Mouse (Mus musculus): ENCODE results near the gene Gm10100. TPM values are rescaled to one million over a fixed set of nuclear protein-coding genes. Genes with fewer than 3 reads are reported as not detected.
"Not testable (repeated sequence)": the region's sequence is repeated elsewhere in the genome, so short reads cannot be mapped to it uniquely, and the experiment has no call there.

Gm10100 gene
- not detected in 2 replicates for polyA plus RNA-seq (2015; fragmentation: Nextera tagmentation; extraction: Ambion mirVana)

- no peak within 1 kb of the TSS for H3K9ac ChIP-seq
- no peak within 1 kb of the TSS for H3K27ac ChIP-seq (replicated peaks)
- no peaks in the 10 kb centered on the region for H3K36me3 ChIP-seq
- no peaks in the 10 kb centered on the region for H3K9me3 ChIP-seq
- no peak within 1 kb of the TSS for H3K4me3 ChIP-seq
- no peaks in the 10 kb centered on the region for H3K4me1 ChIP-seq (replicated peaks)
- H3K27me3 ChIP-seq = no peaks in the 10 kb centered on the region
- no peak for ATAC-seq (ENCODE audit: low FRiP score, low read depth)
- no peak within 1 kb of the TSS for H3K4me2 ChIP-seq
- 36% methylated on average over 3 of the region's 3 CpGs for WGBS
Observed at GRCm38 (mm10) chr10:77726186-77726585, at the start of gene Gm10100. TSS of gene Gm10100 (plus strand) at chr10:77726486.

GRCm38 (mm10) chr10:77677562-77677961, 48.7 kb upstream of the Gm10100 start:
- Histone ChIP-seq H3K27ac (replicated peaks) (no peak overlapping the region), H3K4me3 (peak overlapping the region; percentile 32), H3K9me3 (no peaks in the 10 kb centered on the region), H3K4me2 (peak overlapping the region; percentile 77), H3K27me3 (peaks cover 40% of the 10 kb centered on the region), H3K9ac (peak overlapping the region; percentile 21; the same call in 1 of the 2 replicates), H3K36me3 (no peaks in the 10 kb centered on the region), H3K4me1 (replicated peaks) (peaks cover 11% of the 10 kb centered on the region)
- 1% methylated on average over 35 of the region's 35 CpGs for WGBS
- no peak for ATAC-seq (ENCODE audit: low FRiP score, low read depth)

- WGBS = 76% methylated on average over 7 of the region's 7 CpGs
Observed at GRCm38 (mm10) chr10:77682994-77683393, 43.3 kb upstream of the Gm10100 start.

GRCm38 (mm10) chr10:77684181-77684580, 42.1 kb upstream of the Gm10100 start:
- 37% methylated on average over 8 of the region's 8 CpGs for WGBS
- H3K27me3 ChIP-seq = peaks cover 28% of the 10 kb centered on the region

More at GRCm38 (mm10) chr10:77682994-77683393, 43.3 kb upstream of the Gm10100 start:
- H3K4me2 ChIP-seq = no peak overlapping the region
- no peak overlapping the region for H3K27ac ChIP-seq (replicated peaks)
- H3K9me3 ChIP-seq = no peaks in the 10 kb centered on the region
- peaks cover 16% of the 10 kb centered on the region for H3K4me1 ChIP-seq (replicated peaks)
- no peaks in the 10 kb centered on the region for H3K36me3 ChIP-seq
- no peak for ATAC-seq (ENCODE audit: low FRiP score, low read depth)
- H3K27me3 ChIP-seq = peaks cover 38% of the 10 kb centered on the region
- H3K4me3 ChIP-seq = no peak overlapping the region
- no peak overlapping the region for H3K9ac ChIP-seq

GRCm38 (mm10) chr10:77685895-77686664, 40.2 kb upstream of the Gm10100 start, which contains the start of gene Tspear:
TSS of gene Tspear (plus strand) at chr10:77686569.
- H3K4me2 ChIP-seq = no peak within 1 kb of the TSS
- peaks cover 15% of the 10 kb centered on the region; the same call in 1 of the 2 replicates for H3K4me1 ChIP-seq (replicated peaks)
- no peak within 1 kb of the TSS for H3K27ac ChIP-seq (replicated peaks)
- H3K9ac ChIP-seq = no peak within 1 kb of the TSS
- no peak within 1 kb of the TSS for H3K4me3 ChIP-seq
- 7% methylated on average over 22 of the region's 22 CpGs for WGBS
- H3K36me3 ChIP-seq = no peaks in the 10 kb centered on the region
- ATAC-seq (ENCODE audit: low FRiP score, low read depth) = no peak
- H3K27me3 ChIP-seq = peaks cover 24% of the 10 kb centered on the region
- no peaks in the 10 kb centered on the region for H3K9me3 ChIP-seq

More at GRCm38 (mm10) chr10:77684181-77684580, 42.1 kb upstream of the Gm10100 start:
- H3K9me3 ChIP-seq = no peaks in the 10 kb centered on the region
- H3K4me1 ChIP-seq (replicated peaks) = peaks cover 15% of the 10 kb centered on the region; the same call in 1 of the 2 replicates
- no peak overlapping the region for H3K9ac ChIP-seq
- no peak overlapping the region for H3K4me3 ChIP-seq
- no peak for ATAC-seq (ENCODE audit: low FRiP score, low read depth)
- H3K4me2 ChIP-seq = no peak overlapping the region
- no peaks in the 10 kb centered on the region for H3K36me3 ChIP-seq
- no peak overlapping the region for H3K27ac ChIP-seq (replicated peaks)

GRCm38 (mm10) chr10:77687021-77687420, 39.3 kb upstream of the Gm10100 start:
- H3K27ac ChIP-seq (replicated peaks) = no peak overlapping the region
- H3K9me3 ChIP-seq = no peaks in the 10 kb centered on the region
- 40% methylated on average over 10 of the region's 10 CpGs for WGBS
- no peak overlapping the region for H3K4me2 ChIP-seq
- peaks cover 15% of the 10 kb centered on the region; the same call in 1 of the 2 replicates for H3K4me1 ChIP-seq (replicated peaks)
- H3K27me3 ChIP-seq = peaks cover 24% of the 10 kb centered on the region
- no peaks in the 10 kb centered on the region for H3K36me3 ChIP-seq
- ATAC-seq (ENCODE audit: low FRiP score, low read depth) = no peak
- no peak overlapping the region for H3K4me3 ChIP-seq
- no peak overlapping the region for H3K9ac ChIP-seq

GRCm38 (mm10) chr10:77690356-77690807, 35.9 kb upstream of the Gm10100 start, which contains the start of gene Gm19402:
TSS of gene Gm19402 (minus strand) at chr10:77690757.
- peaks cover 10% of the 10 kb centered on the region; the same call in 1 of the 2 replicates for H3K4me1 ChIP-seq (replicated peaks)
- 79% methylated on average over 3 of the region's 3 CpGs for WGBS
- not testable (repeated sequence) for ATAC-seq (ENCODE audit: low FRiP score, low read depth); H3K4me3 ChIP-seq; H3K36me3 ChIP-seq; H3K9me3 ChIP-seq; H3K27ac ChIP-seq (replicated peaks); H3K4me2 ChIP-seq; H3K9ac ChIP-seq
- peaks cover 21% of the 10 kb centered on the region for H3K27me3 ChIP-seq

- 43% methylated on average over 4 of the region's 4 CpGs for WGBS
- Histone ChIP-seq H3K27ac (replicated peaks) (no peak within 1 kb of the TSS), H3K36me3 (no peaks in the 10 kb centered on the region), H3K4me3 (no peak within 1 kb of the TSS), H3K9ac (no peak within 1 kb of the TSS), H3K4me1 (replicated peaks) (no peaks in the 10 kb centered on the region), H3K4me2 (no peak within 1 kb of the TSS), H3K9me3 (no peaks in the 10 kb centered on the region), H3K27me3 (no peaks in the 10 kb centered on the region)
- no peak for ATAC-seq (ENCODE audit: low FRiP score, low read depth)
Observed at GRCm38 (mm10) chr10:77697133-77697532, 29.2 kb upstream of the Gm10100 start, which contains the start of gene Gm9508. TSS of gene Gm9508 (minus strand) at chr10:77697233.

GRCm38 (mm10) chr10:77706326-77706725, 20.0 kb upstream of the Gm10100 start, which contains the start of gene Gm10272:
TSS of gene Gm10272 (plus strand) at chr10:77706626.
- no peak within 1 kb of the TSS for H3K4me3 ChIP-seq
- 94% methylated on average over 1 of the region's 1 CpGs for WGBS
- no peak for ATAC-seq (ENCODE audit: low FRiP score, low read depth)
- no peaks in the 10 kb centered on the region for H3K27me3 ChIP-seq
- no peaks in the 10 kb centered on the region for H3K4me1 ChIP-seq (replicated peaks)
- H3K4me2 ChIP-seq = no peak within 1 kb of the TSS
- H3K9me3 ChIP-seq = no peaks in the 10 kb centered on the region
- no peaks in the 10 kb centered on the region for H3K36me3 ChIP-seq
- no peak within 1 kb of the TSS for H3K9ac ChIP-seq
- H3K27ac ChIP-seq (replicated peaks) = no peak within 1 kb of the TSS

- WGBS = 80% methylated on average over 3 of the region's 3 CpGs
- Histone ChIP-seq H3K9me3 (no peaks in the 10 kb centered on the region), H3K27me3 (no peaks in the 10 kb centered on the region), H3K4me1 (replicated peaks) (no peaks in the 10 kb centered on the region), H3K36me3 (no peaks in the 10 kb centered on the region), H3K4me2 (no peak overlapping the region), H3K4me3 (no peak overlapping the region), H3K27ac (replicated peaks) (no peak overlapping the region), H3K9ac (no peak overlapping the region)
- ATAC-seq (ENCODE audit: low FRiP score, low read depth) = no peak
Observed at GRCm38 (mm10) chr10:77709831-77710230, 16.5 kb upstream of the Gm10100 start.

- not testable (repeated sequence) for H3K4me3 ChIP-seq; H3K4me2 ChIP-seq; H3K36me3 ChIP-seq; H3K9me3 ChIP-seq; ATAC-seq (ENCODE audit: low FRiP score, low read depth); H3K9ac ChIP-seq; H3K27me3 ChIP-seq; H3K4me1 ChIP-seq (replicated peaks); H3K27ac ChIP-seq (replicated peaks)
Observed at GRCm38 (mm10) chr10:77711157-77711556, 15.1 kb upstream of the Gm10100 start, which contains the start of gene Gm10024. TSS of gene Gm10024 (plus strand) at chr10:77711457.

GRCm38 (mm10) chr10:77713734-77714133, 12.6 kb upstream of the Gm10100 start:
- H3K27me3 ChIP-seq = no peaks in the 10 kb centered on the region
- no peak overlapping the region for H3K27ac ChIP-seq (replicated peaks)
- WGBS = 72% methylated on average over 4 of the region's 4 CpGs
- H3K9ac ChIP-seq = no peak overlapping the region
- H3K9me3 ChIP-seq = no peaks in the 10 kb centered on the region
- no peaks in the 10 kb centered on the region for H3K36me3 ChIP-seq
- ATAC-seq (ENCODE audit: low FRiP score, low read depth) = no peak
- H3K4me2 ChIP-seq = no peak overlapping the region
- H3K4me3 ChIP-seq = no peak overlapping the region
- no peaks in the 10 kb centered on the region for H3K4me1 ChIP-seq (replicated peaks)
